Mouse (Mus musculus) urinary bladder, postnatal 25 days (tissue): Measurements from ENCODE around the gene Camkmt.

ENCODE experiments used
- DNase-seq: peaks from one replicate; pipeline ENCODE4 v3.0.0; 2022; ENCODE audit warnings: low spot score

The Camkmt gene

GRCm38 (mm10) chr17:85090120-85091099 lies at the start of gene Camkmt, which contains the start of gene Prepl:
Camkmt (plus strand) TSS chr17:85090552.
Prepl (minus strand) TSS chr17:85090241.
- peak; percentile 92 for DNase-seq

GRCm38 (mm10) chr17:85040913-85041312 lies 49.4 kb upstream of the Camkmt start:
- DNase-seq: no peak

- DNase-seq: no peak
Observed at GRCm38 (mm10) chr17:85042419-85042818, 47.9 kb upstream of the Camkmt start.

DNA sequence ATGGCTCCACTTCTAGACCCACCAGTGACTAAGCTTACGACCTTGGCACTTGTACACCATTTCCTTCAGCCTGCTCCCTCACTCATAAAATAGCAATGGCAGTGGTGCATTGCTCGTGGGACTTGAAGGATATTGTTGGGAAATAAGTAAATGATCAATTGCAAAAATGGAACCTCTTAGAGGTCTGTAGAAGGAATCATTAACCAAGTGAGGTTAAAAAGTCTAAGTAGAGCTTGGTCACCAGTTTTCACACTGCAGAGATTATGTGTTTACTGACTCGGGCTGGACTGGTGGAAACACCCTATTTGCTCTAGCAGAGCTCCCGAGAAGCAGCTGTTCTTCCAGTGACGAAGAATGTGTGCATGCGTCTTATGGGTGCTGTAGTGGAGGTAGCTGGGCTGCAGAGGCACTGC lies 46.9 kb upstream of the Camkmt start:
- no peak for DNase-seq

GRCm38 (mm10) chr17:85044466-85044865 lies 45.9 kb upstream of the Camkmt start:
- DNase-seq: no peak

- no peak for DNase-seq
Observed at GRCm38 (mm10) chr17:85045160-85045559, 45.2 kb upstream of the Camkmt start.

DNA sequence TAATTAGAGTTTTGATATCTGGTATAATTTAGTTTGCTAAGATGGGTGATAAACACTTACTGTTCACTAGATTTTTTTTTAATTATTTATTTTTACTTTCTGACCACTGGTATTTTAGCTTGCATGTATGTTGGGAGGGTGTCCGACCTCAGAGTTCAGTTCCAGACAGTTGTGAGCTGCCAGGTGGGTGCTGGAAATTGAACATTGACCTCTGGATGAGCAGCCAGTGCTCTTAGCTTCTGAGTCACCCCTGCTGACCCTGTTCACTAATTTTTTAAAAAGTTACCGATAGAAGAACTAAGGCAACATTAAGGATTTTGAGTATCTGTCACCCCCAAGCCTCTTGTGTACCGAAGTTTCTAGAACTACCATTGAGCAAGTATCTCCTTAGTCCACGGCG lies 42.0 kb upstream of the Camkmt start:
- no peak for DNase-seq

GRCm38 (mm10) chr17:85058276-85058675 lies 32.1 kb upstream of the Camkmt start:
- no peak for DNase-seq

DNA sequence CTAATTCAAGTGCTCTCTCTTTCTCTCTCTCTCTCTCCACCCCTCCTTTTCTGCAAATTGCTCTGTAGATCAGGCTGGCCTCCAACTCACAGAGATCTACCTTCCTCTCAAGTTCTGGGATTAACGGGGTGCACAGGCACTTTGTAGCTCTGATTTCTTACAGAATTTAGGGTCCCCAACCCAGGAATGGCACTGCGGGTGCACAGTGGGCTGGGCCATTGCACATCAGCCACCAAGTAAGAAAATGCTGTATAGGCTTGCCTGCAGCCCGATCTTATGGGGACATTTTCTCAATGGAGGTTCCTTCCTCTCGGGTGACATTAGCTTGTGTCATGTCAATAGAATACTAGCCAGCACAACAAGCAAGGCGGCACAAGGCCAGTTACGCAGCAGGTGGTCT lies 31.2 kb upstream of the Camkmt start:
- DNase-seq: no peak

DNA sequence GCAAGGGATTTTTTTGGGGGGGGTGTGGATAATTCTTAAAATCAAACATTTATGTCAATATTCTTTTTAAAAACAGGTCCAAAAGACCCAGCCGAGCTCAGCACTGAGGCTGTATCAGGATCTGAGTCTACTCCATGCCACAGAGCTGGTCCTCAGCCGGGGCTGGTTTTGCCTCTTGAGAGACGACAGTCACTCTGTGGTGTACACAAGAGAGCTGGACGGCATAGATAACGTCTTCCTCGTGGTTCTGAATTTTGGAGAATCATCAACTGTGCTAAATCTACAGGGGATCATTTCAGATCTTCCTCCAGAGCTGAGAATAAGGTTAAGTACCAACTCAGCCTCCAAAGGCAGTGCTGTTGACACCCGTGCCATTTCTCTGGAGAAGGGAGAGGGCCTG lies 26.8 kb upstream of the Camkmt start:
- DNase-seq: no peak

DNA sequence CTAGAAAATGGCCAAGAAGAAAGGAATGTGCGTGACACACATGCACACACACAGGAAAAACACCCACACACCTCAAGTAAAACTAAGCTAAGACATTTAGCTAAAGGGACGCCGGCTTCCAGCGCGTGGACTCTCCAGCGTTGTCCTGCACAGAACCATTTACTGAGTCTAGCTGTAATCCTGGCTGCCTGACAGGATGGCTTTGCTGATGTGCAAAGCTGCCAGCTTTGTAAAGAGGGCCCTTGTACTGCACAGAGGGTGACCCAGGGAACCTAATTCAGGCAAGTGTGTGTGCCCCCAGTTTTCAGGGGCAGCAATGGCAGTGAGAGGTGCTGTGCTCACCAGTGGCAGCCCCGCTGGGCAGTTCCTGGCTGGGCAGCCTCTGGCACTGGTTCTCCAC lies 23.0 kb upstream of the Camkmt start:
- DNase-seq: no peak

DNA sequence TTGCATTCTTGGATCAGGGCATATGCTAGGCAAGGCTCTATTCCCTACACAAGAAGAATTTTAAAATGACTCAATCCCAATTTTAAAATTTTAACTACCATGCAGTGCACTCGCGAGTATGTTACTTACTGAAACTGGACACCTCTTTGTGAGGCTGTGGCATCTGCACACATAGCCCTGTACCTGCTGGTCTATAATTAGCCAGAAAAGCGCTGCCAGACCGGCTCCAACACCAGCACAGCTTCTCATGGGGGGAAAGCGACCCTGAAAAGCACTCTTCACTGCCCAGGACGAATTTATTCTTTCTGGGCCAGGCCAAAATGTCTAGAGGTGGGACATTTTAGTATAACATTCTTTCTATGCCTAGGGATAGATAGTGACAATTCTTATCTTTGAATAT lies 19.7 kb upstream of the Camkmt start:
- DNase-seq: no peak

GRCm38 (mm10) chr17:85071088-85071775 lies 19.1 kb upstream of the Camkmt start:
- no peak for DNase-seq

DNA sequence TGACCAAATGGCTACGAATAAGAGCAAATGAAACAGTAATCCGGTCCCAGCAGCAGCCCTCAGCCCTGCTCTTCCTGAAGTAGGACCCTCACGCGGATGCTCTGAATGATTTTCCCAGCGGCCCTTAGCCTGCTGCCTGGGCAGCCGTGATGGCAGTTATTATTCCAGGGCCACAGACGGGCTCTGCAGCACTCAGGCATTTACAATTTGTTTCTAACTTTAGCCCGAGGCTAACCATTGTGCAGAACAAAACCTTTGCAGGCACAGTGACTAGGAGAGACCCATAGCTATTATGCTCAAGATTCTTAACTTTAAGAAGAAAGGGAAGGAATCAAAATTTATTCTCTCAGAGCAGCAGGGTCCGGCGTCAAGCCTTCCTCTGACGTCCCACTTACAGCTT lies 18.0 kb upstream of the Camkmt start:
- DNase-seq: no peak

DNA sequence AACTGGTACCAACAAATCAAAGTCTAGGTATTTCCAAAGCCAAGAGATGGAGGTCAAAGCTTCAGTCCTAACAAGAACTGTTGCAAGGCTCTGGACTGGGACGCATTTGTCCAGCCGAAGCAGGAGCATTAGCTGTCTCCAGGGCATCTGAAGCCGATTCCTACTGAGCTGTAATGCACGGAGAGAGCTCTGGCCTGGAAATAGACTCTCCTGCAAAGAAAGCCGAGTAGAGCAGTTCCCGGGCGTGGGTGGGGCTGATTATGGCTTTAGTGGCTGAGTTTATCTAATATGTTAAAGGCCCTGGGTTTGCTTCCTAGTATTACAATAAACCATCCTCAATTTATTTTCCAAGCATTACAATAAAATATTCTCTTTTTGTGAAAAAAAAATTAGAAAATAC lies 17.1 kb upstream of the Camkmt start:
- DNase-seq: no peak

DNA sequence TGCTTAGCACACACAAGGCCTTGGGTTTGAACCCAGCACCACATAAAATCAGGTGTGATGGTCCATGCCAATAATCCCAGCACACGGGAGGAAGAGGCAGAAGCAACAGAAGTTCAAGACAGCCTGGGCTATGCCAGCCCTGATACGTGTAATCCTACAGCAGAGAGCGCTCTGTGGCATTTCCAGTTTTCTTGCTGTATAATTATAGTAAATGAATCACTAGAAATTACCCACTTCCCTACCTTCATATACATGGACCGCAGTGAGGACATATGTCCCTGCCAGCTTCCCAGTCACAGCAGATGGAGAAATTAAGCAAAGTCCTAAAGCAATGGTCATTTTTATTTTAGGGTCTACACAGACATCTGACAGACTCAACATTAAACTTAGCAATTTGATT lies 16.3 kb upstream of the Camkmt start:
- no peak for DNase-seq

GRCm38 (mm10) chr17:85079276-85079675 lies 11.1 kb upstream of the Camkmt start:
- DNase-seq: no peak

- DNase-seq: no peak
Observed at GRCm38 (mm10) chr17:85080781-85081180, 9.6 kb upstream of the Camkmt start.

DNA sequence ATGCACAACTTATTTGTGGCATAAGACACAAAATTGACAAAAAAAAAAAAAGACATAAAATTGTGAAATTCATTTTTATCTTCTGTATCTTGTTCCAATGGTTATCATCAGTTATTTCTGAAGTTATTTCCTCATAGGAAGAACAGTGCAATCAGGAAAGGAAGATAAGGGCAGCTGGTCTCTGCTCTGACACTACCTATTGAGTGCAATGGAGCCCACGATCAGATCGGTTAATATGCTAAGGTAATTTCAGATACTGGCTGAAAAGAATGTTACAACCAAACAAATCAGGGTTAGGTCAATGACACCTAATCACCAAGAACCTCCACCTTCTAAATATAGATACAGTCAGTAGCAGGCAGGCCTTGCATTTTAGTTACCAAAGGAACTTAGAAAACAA lies 5.0 kb upstream of the Camkmt start:
- DNase-seq: no peak

- no peak for DNase-seq
Observed at GRCm38 (mm10) chr17:85086501-85086900, 3.9 kb upstream of the Camkmt start.

DNA sequence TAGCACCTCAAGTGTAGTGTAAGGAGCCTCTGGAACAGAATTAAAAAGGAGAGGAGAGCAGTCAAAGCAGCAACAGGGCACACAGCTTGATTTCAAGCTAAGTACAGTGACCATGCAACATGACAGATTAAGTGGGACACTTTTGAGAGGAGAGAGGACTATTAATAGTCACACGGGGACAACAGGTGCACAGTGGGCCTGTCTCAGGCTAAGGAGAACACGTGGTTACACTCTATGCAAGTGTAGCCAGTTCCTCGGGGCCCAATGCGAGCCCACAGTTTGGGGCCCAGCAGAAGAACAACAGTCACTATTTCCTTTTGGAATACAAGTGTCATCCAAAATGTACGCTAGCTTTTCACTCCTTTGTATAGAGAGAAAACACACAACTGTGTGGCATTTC lies 2.8 kb upstream of the Camkmt start:
- DNase-seq: no peak

GRCm38 (mm10) chr17:85088401-85088800 lies 2.0 kb upstream of the Camkmt start:
- no peak for DNase-seq

- no peak for DNase-seq
Observed at GRCm38 (mm10) chr17:85089011-85089410, 1.3 kb upstream of the Camkmt start.
